Mouse (Mus musculus) G1E (cell line): Measurements from ENCODE around the gene Chn2.

ENCODE experiments used
- CTCF ChIP-seq: IDR thresholded peaks from 2 replicates; pipeline ENCODE4 v1.5.1; 2012; ENCODE audit warnings: low read depth, low read length, inconsistent platforms, mixed read lengths
- GATA1 ChIP-seq: IDR thresholded peaks from 2 replicates; pipeline ENCODE4 v1.6.1; 2012; ENCODE audit warnings: borderline replicate concordance, low read length, inconsistent platforms, mixed read lengths
- GATA2 ChIP-seq: IDR thresholded peaks from 2 replicates; pipeline ENCODE4 v1.6.1; 2012; ENCODE audit warnings: low read depth, low read length, inconsistent platforms, borderline replicate concordance
- POLR2AphosphoS5 ChIP-seq: IDR thresholded peaks from 2 replicates; pipeline ENCODE4 v1.6.1; 2012; ENCODE audit warnings: low read depth, low read length, inconsistent platforms; ENCODE audit not compliant: insufficient replicate concordance
- TAL1 ChIP-seq: conservative IDR thresholded peaks from 2 replicates; pipeline ENCODE4 v1.6.1; 2012; ENCODE audit warnings: low read depth, low read length, inconsistent platforms, mixed read lengths

GRCm38 (mm10) chr6:54248354-54249252 is 209.2 kb downstream of the Chn2 start:
- no peak for TF ChIP-seq CTCF
- TF ChIP-seq TAL1, result no peak
- TF ChIP-seq GATA1, result no peak
- no peak for TF ChIP-seq POLR2AphosphoS5
- TF ChIP-seq GATA2, result no peak
